Mouse (Mus musculus) granulocyte monocyte progenitor cell, adult 5-6 weeks (primary cell): ENCODE data around the gene Slc2a9. TPM values are rescaled to one million over a fixed set of nuclear protein-coding genes. Genes with fewer than 3 reads are reported as not detected.
A peak's percentile ranks its signal among the peaks of the same experiment; 100 is the strongest.

Experiments
- ATAC-seq: replicated peaks from 2 replicates; pipeline ENCODE4 v1.8.0; 2016; ENCODE audit warnings: mild to moderate bottlenecking, moderate TSS enrichment, inconsistent platforms; ENCODE audit not compliant: poor library complexity, severe bottlenecking
- total RNA-seq, 2 experiments: library from RNA; stranded (forward) in 1 of 2; stranded (reverse) in 1 of 2; fragments of 200-712, 200-1000 nt in 1 of 2; fragments of >200 nt in 1 of 2; fragmentation: Nextera tagmentation in 1 of 2; gene quantifications; 2 replicates each; pipeline ENCODE4 v1.2.3; 2014 to 2017

Gene Slc2a9
- total RNA-seq, 2 experiments from 2014 or later: 8.4 to 13.6 TPM

- ATAC-seq: no peak
Measured at GRCm38 (mm10) chr5:38477731-38478445, 25.1 kb downstream of the Slc2a9 start.

GRCm38 (mm10) chr5:38476861-38477565, 25.9 kb downstream of the Slc2a9 start:
- no peak for ATAC-seq

GRCm38 (mm10) chr5:38470881-38471280, 32.1 kb downstream of the Slc2a9 start:
- ATAC-seq: no peak

GRCm38 (mm10) chr5:38469891-38470578, 32.9 kb downstream of the Slc2a9 start:
- ATAC-seq: peak; percentile 93

- no peak for ATAC-seq
Measured at GRCm38 (mm10) chr5:38466569-38467110, 36.3 kb downstream of the Slc2a9 start.

DNA sequence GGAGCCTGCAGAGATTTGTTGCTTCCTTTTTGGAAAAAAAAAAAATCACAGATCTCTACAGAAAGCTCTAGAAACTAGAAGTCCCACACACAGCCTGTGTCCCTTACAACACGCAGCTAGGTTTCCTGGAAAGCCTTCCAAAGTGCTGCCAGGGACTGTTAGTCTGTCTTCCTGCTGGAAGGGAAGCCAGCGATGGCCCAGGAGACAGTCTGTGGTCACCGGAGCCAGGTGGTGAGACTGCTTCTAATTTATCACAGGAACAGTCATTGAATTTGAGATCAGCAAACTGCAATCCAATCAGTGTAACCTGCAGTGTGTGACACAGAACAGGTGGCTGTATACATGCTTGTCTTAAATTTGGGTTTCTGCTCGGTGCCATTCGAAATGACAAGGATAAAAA, 41.7 kb downstream of the Slc2a9 start:
- no peak for ATAC-seq

DNA sequence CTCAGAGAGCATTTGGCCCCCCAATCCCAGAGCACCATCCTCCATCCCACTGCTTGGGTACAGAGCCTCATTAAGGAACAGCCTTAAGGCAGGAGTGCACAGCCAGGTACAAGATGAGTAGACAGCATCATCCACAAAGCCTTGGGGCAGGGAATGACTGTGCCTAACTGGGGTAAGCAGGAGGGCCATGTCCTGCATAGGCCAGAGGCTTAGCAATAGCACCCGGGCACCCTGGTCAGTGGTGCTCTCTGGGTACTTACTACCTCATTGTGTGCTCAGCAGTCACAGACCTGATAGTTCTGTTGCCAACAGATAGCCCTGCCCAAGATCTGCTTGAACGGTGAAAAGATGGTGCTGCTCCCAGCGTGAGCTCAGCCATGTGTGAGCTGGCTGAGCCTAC, 52.0 kb downstream of the Slc2a9 start:
- no peak for ATAC-seq

DNA sequence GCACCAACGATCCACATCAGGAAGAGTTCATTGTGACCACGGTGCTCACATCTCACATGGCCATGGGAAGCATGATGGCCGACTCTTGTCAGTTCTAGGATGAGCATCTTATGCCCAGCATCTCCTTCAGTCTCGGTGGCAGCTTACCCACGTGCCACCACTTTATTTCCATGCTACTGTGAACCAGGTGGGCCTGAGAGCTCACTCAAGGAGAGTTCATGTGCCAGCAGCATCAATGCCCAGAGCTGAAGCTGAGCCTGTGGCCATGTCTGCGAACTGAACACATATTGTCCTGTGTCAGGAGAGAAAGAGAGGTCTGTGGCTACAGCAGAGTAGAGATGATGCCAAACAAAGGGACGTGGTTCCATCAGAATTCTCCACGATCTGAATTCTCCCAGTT, 53.3 kb downstream of the Slc2a9 start:
- ATAC-seq: no peak

DNA sequence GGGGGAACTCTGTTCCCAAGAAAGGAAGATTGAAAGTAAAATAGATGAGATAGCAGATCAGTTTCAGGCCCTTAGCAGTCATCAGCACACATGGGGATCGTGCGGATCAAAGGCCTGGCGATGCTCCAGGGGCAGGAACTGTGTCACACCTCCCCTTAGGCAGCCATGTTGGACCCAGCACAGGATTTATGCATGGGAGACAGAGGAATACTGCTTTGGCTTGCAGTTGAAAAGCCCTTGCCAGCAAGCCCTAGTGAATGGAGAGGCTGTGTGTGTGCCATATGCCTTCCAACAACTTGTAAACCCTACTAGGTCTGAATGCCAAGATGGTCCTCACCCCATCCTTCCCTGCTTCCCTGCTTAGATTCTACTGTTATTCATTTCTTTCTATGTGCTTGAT, 54.8 kb downstream of the Slc2a9 start:
- ATAC-seq: no peak

- ATAC-seq: no peak
Measured at GRCm38 (mm10) chr5:38446316-38446975, 56.5 kb downstream of the Slc2a9 start.

DNA sequence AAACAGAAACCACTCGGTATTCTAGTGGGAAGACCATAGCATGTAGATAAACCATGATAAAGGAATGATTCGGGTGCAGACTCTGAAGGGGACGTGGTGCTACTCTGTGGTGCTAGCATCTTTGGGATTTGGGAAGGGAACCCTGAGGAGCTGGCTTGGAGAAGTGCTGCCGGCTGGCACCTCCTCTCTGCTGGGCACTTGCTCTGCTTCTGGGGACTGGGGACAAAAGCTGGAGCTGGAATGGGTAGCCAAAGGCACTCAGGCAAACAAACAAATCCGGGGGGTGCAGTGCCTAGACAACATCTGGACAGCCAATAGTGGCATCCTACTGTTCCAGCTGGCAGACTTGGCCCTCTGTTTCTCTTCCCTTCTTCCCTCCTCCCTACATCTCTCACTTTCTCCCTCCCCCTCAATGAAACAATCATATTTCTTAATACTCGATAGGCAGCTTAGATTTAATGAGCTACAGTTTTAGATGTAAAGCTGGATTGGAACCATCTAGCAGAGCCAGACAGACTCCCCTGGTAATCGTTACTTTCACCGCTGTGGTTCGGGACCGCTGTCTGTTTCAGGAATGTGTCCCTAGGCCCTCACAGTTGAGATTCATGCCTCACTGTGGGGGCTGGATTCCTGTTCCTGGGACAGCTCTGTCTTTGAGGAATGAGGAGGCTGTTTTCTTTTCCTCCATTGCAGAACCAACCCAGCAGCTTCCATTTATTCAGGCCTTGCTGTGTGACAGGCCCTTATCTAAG, 61.7 kb downstream of the Slc2a9 start:
- no peak for ATAC-seq

GRCm38 (mm10) chr5:38440252-38441005, 62.5 kb downstream of the Slc2a9 start:
- ATAC-seq: no peak

DNA sequence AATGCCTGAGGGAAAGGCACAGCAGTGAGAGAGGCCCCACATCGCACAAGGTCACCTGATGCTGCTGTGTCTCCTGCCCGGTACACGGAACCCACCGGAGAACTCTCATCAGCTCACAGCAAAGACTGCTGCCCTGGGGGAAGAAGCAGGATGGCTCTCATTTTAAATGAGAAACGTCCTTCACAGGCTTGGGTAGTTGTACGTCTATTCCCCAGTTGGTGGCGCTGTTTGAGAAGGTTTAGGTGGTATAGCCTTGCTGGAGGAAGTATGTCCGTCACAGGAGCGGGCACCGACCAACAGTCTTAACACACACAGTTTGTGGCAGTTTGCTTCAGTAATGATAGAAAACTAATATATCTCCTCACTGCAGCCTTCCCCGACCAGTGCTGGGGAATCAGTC, 66.3 kb downstream of the Slc2a9 start:
- ATAC-seq: no peak

- no peak for ATAC-seq
Measured at GRCm38 (mm10) chr5:38434875-38435274, 68.1 kb downstream of the Slc2a9 start.

GRCm38 (mm10) chr5:38431201-38431600, 71.7 kb downstream of the Slc2a9 start:
- ATAC-seq: no peak

- ATAC-seq: no peak
Measured at GRCm38 (mm10) chr5:38429106-38429505, 73.8 kb downstream of the Slc2a9 start.

- ATAC-seq: no peak
Measured at GRCm38 (mm10) chr5:38427757-38428156, 75.2 kb downstream of the Slc2a9 start.

- no peak for ATAC-seq
Measured at GRCm38 (mm10) chr5:38425569-38425968, 77.4 kb downstream of the Slc2a9 start.

DNA sequence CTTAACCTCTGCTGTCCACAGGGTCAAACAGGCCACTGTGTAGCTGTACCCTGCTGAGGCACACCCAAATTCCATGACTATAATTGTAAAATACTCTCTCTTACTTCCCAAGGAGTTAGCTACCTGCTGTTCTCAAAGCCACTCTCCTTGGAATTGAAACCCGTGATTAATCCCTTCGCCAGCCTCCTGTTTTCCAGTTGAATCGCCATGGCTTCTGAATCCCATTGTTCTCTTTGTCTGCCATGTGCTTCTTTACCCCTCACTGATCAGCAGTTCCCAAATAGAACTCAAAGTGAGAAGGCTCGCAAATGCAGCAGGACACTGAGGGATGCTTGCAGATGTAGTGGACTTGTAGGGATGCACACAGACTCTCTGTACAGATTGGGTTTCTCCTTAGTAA, 80.5 kb downstream of the Slc2a9 start:
- no peak for ATAC-seq
